Mouse (Mus musculus) macrophage (primary cell): ENCODE results near the gene Onecut1. TPM values are rescaled to one million over a fixed set of nuclear protein-coding genes. Genes with fewer than 3 reads are reported as not detected.
A peak's percentile ranks its signal among the peaks of the same experiment; 100 is the strongest.

ENCODE experiments used
- H3K27ac ChIP-seq: fragments of 350-480 bp; formaldehyde crosslinking; 2 replicates; pipeline ENCODE4 v1.9.0; 2021
- H3K36me3 ChIP-seq: fragments of 350-480 bp; formaldehyde crosslinking; 2 replicates; pipeline ENCODE4 v1.9.0; 2021; ENCODE audit errors: inconsistent target
- H3K4me3 ChIP-seq: fragments of 350-480 bp; formaldehyde crosslinking; 2 replicates; pipeline ENCODE4 v1.9.0; 2021; ENCODE audit errors: inconsistent target
- H3K79me2 ChIP-seq: fragments of 350-480 bp; formaldehyde crosslinking; 2 replicates; pipeline ENCODE4 v1.9.0; 2021; ENCODE audit errors: inconsistent target
- WGBS: methylation state at CpG from one replicate; pipeline ENCODE4 v1.1.7; 2026; ENCODE audit warnings: inconsistent platforms; ENCODE audit not compliant: missing documents; 5-methylcytosine and 5-hydroxymethylcytosine counted together
- polyA plus RNA-seq: library from polyadenylated mRNA; stranded (reverse); fragments of 250-400 nt; gene quantifications from 3 replicates; pipeline ENCODE4 v1.2.4, GENCODE M21; 2018; ENCODE audit warnings: inconsistent platforms

Gene Onecut1
- polyA plus RNA-seq, 1 experiment from 2014 or later = not detected

- Histone ChIP-seq H3K79me2 (no peaks in the 10 kb centered on the region), H3K27ac (no peak overlapping the region), H3K4me3 (no peak overlapping the region), H3K36me3 (no peaks in the 10 kb centered on the region)
- 69% methylated on average over 19 of the region's 19 CpGs for WGBS
Measured at GRCm38 (mm10) chr9:74912619-74913376, 51.1 kb downstream of the Onecut1 start.

- WGBS = 85% methylated on average over 2 of the region's 3 CpGs
- Histone ChIP-seq H3K27ac (no peak overlapping the region), H3K36me3 (no peaks in the 10 kb centered on the region)
Measured at GRCm38 (mm10) chr9:74915611-74916010, 53.9 kb downstream of the Onecut1 start.

GRCm38 (mm10) chr9:74920450-74920849 is 58.7 kb downstream of the Onecut1 start:
- H3K36me3 ChIP-seq = no peaks in the 10 kb centered on the region
- 88% methylated on average over 12 of the region's 12 CpGs for WGBS
- H3K27ac ChIP-seq = no peak overlapping the region
- H3K79me2 ChIP-seq = no peaks in the 10 kb centered on the region
- no peak overlapping the region for H3K4me3 ChIP-seq

More at GRCm38 (mm10) chr9:74915611-74916010, 53.9 kb downstream of the Onecut1 start:
- Histone ChIP-seq H3K79me2 (no peaks in the 10 kb centered on the region), H3K4me3 (no peak overlapping the region)

DNA sequence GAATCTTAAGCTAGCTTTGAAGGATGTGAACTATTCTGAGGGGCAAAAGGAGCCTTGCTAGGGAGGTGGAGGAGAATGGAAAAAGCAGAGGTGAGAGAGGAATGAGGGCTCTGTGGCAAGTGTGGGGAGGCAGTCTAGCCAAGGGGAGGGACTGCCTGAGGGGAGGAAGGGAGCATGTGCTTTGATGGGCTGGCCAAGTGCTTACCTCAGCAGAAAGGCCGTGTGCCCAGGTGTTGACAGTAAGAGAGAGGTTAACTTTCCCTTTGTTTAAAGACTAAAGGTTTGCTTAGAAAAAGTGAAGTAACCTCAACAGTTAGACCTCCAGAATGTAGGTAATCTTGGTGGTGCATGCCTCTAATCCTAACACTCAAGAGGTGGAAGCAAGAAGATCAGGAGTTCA is 59.7 kb downstream of the Onecut1 start:
- Histone ChIP-seq H3K79me2 (no peaks in the 10 kb centered on the region), H3K27ac (no peak overlapping the region), H3K36me3 (no peaks in the 10 kb centered on the region), H3K4me3 (no peak overlapping the region)
- WGBS = 78% methylated on average over 1 of the region's 1 CpGs

GRCm38 (mm10) chr9:74922884-74923283 is 61.2 kb downstream of the Onecut1 start:
- H3K4me3 ChIP-seq = no peak overlapping the region
- no peak overlapping the region for H3K27ac ChIP-seq
- no peaks in the 10 kb centered on the region for H3K79me2 ChIP-seq
- no peaks in the 10 kb centered on the region for H3K36me3 ChIP-seq
- 88% methylated on average over 3 of the region's 3 CpGs for WGBS

DNA sequence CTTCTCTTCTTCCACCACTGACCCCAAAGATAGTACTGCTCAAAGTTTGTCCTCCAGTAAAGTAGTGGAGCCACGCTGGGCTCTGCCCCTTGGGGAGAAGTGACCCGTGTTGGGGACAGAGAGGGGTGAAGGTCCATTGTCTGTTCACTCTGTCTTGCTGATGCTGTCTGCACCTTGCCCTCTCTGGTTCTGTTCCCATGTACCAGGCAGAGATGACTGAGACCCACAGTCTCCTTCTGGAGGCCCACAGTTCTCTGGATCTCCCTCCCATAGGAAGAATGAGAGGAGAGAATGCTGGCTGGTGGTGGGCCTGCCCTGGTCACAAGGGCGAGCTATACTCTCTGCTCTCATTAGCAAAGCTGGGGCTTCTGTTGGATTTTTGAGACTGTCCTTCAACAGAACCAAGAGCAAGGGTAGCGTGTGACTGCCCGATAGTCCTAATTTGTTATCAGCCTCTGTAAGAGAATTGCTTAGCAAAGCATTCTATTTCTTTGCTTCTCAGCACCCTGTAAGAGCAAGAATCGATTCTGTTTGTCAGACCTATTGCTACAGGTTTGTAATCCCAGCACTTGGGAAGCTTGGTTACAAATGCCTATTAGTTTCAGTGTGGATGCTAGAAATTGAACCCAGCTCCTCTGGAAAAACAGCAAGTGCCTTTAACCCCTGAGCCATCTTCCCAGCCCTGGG is 61.7 kb downstream of the Onecut1 start:
- H3K4me3 ChIP-seq = no peak overlapping the region
- 95% methylated on average over 5 of the region's 6 CpGs for WGBS
- no peaks in the 10 kb centered on the region for H3K36me3 ChIP-seq
- H3K79me2 ChIP-seq = no peaks in the 10 kb centered on the region
- H3K27ac ChIP-seq = no peak overlapping the region

DNA sequence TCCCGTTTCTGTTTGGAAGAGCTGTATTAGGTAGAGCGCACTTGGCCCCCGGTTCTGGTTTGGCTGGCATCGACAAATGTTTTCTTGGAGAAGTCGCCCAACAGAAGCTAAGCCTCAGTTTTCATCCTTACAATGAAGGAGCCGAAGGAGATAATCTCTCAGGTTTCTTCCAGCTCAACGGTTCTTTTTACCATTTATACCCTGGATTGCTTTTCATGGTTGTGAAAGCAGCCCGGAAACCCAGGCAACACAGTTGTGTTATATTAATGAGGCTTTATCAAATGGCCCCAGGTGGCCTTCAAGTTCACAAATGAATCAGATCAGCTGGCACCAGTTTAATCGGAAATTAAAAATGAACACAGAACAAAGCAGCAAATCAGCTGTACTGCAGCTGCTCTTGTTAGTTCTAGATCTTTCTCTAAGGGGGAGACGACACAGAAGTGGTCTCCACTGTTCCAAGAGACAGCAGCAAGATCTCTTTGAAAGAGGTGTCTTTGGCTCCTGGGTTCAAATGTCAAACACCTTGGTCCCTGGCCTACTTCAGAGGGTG is 63.6 kb downstream of the Onecut1 start:
- 94% methylated on average over 10 of the region's 10 CpGs for WGBS
- H3K36me3 ChIP-seq = no peaks in the 10 kb centered on the region
- no peaks in the 10 kb centered on the region for H3K79me2 ChIP-seq
- no peak overlapping the region for H3K27ac ChIP-seq
- H3K4me3 ChIP-seq = no peak overlapping the region

- Histone ChIP-seq H3K79me2 (no peaks in the 10 kb centered on the region), H3K4me3 (no peak overlapping the region), H3K36me3 (no peaks in the 10 kb centered on the region), H3K27ac (no peak overlapping the region)
- 100% methylated on average over 4 of the region's 4 CpGs for WGBS
Measured at GRCm38 (mm10) chr9:74929981-74930423, 68.3 kb downstream of the Onecut1 start.

DNA sequence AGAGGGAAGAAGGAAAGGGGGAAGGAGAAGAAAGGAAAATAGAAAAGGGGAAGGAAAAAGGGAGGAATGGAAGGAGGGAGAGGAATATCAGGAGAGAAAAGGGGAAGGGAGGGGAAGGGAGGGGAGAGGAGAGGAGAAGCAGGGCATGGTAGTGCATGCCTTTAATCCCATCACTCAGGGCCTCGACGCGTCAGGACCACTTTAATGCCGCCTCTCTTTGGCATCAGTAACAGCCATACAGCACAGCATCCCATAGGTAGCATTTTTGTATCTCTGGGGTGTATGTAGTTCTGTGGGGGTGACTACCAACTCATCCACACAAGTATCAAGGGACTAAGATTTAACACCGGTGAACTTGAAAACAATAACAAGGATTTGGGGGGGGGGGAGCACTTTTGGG is 68.9 kb downstream of the Onecut1 start:
- H3K27ac ChIP-seq = no peak overlapping the region
- no peak overlapping the region for H3K4me3 ChIP-seq
- no peaks in the 10 kb centered on the region for H3K36me3 ChIP-seq
- 84% methylated on average over 5 of the region's 5 CpGs for WGBS
- no peaks in the 10 kb centered on the region for H3K79me2 ChIP-seq

DNA sequence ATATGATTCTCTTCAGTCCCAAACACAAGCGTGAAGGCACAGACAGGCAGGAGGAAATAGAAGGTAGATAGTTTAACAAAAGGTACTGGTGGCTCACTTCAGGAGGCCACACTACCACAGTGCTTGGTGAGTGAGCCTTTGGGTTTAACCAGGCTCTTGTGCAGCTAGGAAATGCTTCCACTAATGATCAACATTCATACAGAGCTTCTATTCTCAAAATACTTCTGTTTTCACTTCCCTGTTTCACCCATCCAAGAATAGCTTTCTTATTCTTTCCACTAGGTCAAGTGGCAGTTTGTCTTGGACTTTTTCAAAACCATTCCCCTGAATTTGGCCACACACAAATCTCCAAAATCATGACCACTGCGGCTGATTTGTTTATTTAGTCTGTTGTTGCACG is 73.6 kb downstream of the Onecut1 start:
- no peak overlapping the region for H3K4me3 ChIP-seq
- H3K36me3 ChIP-seq = no peaks in the 10 kb centered on the region
- peak overlapping the region; percentile 74 for H3K27ac ChIP-seq
- 43% methylated on average over 3 of the region's 3 CpGs for WGBS
- no peaks in the 10 kb centered on the region for H3K79me2 ChIP-seq

GRCm38 (mm10) chr9:74937761-74938160 is 76.0 kb downstream of the Onecut1 start:
- no peaks in the 10 kb centered on the region for H3K36me3 ChIP-seq
- H3K27ac ChIP-seq = no peak overlapping the region
- no peaks in the 10 kb centered on the region for H3K79me2 ChIP-seq
- 97% methylated on average over 3 of the region's 3 CpGs for WGBS
- H3K4me3 ChIP-seq = no peak overlapping the region

GRCm38 (mm10) chr9:74938670-74939534 is 77.2 kb downstream of the Onecut1 start:
- no peak overlapping the region for H3K4me3 ChIP-seq
- no peak overlapping the region for H3K27ac ChIP-seq
- no peaks in the 10 kb centered on the region for H3K36me3 ChIP-seq
- no peaks in the 10 kb centered on the region for H3K79me2 ChIP-seq
- WGBS = 88% methylated on average over 12 of the region's 12 CpGs
